Mouse (Mus musculus) liver (tissue): ENCODE results near the gene Fdx1l.

ENCODE experiments used
- DNase-seq: peaks from one replicate; pipeline ENCODE4 v3.0.0-alpha.2; 2020; ENCODE audit warnings: mixed read lengths

The Fdx1l gene

DNA sequence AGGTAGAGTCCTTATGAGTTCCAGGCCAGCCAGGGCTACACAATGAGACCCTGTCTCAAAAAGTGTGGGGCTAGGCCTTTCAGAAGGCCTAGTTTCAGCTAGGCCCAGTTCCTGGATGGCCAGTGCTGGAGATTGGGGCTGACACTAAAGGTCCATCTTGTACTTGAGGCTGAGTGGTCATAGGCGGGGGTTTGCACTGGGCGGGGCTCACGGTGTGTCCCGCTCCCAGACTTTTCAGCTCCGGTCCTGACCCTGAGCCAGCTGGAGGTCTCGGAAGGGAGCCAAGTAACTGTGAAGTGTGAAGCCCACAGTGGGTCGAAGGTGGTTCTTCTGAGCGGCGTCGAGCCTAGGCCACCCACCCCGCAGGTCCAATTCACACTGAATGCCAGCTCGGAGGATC is 46.6 kb downstream of the Fdx1l start:
- DNase-seq = no peak

GRCm38 (mm10) chr9:21025258-21025810 is 48.1 kb downstream of the Fdx1l start:
- DNase-seq = no peak

GRCm38 (mm10) chr9:21022726-21023125 is 50.7 kb downstream of the Fdx1l start:
- DNase-seq = no peak

DNA sequence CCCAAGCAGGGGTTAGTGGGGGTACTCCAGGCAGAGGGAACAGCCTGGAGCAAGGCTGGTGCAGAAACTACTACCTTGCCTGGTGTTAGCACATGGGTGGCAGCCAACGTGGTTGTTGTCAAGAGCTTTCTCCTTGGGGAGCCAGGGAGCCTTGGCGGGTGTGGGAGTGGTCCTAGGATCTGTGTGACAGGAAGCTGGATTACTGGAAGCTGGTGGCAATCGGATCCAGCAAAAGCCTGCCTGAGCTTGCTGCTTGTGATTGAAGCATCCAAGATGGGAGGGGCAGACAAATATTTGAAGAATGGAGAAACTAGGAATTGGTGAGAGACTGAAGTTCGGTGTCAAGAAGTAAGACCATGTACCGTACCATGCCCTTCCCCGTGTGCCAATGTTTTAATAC is 51.1 kb downstream of the Fdx1l start:
- no peak for DNase-seq

DNA sequence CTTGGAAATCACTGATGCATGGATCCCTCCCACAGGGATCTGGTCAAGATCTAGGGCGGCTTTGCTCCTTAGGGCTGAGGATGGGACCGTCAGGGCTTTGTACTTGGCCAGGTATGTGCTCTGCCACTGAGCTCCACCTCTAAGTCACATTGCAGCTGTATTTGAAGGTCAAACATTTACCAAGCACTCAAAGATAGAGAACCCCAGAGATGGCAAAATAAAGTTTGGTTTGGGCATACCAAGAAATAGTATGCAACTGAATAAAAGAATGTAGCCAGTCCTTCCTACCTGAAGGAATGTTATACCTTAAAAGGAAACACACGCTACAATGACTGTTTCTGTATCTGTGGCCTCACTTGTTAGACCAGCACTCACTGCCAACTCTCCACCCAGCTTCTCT is 52.1 kb downstream of the Fdx1l start:
- no peak for DNase-seq

- no peak for DNase-seq
These were observed 54.8 kb downstream of the Fdx1l start for GRCm38 (mm10) chr9:21018600-21018999.
